Mouse (Mus musculus): ENCODE data around the gene Mlx. TPM values are rescaled to one million over a fixed set of nuclear protein-coding genes. Genes with fewer than 3 reads are reported as not detected.

Mlx gene
- polyA plus RNA-seq, 1 experiment from 2014 or later = 43.6 TPM

- DNase-seq (ENCODE audit: low spot score) = no peak
- H3K4me2 ChIP-seq (ENCODE audit: low read length) = no peak overlapping the region
- H3K4me1 ChIP-seq (replicated peaks; ENCODE audit: control insufficient read depth, insufficient read depth, low read length) = peaks cover 68% of the 10 kb centered on the region
- peak overlapping the region; percentile 94; the same call in 1 of the 2 replicates for H3K27ac ChIP-seq (ENCODE audit: low read depth)
- 73% methylated on average over 12 of the region's 12 CpGs for WGBS
- no peaks in the 10 kb centered on the region for H3K9me3 ChIP-seq (ENCODE audit: control insufficient read depth, low read length)
- no peaks in the 10 kb centered on the region for H3K27me3 ChIP-seq (replicated peaks; ENCODE audit: control insufficient read depth, insufficient read depth, low read length)
- no peak overlapping the region for H3K9ac ChIP-seq (ENCODE audit: low read length)
- H3K36me3 ChIP-seq (ENCODE audit: control insufficient read depth, insufficient read depth, low read length) = no peaks in the 10 kb centered on the region
- no peak for ATAC-seq (replicated peaks; ENCODE audit: low FRiP score, low TSS enrichment, low read depth)
- H3K4me3 ChIP-seq (ENCODE audit: low read depth, low read length) = no peak overlapping the region
Measured at GRCm38 (mm10) chr11:101062165-101062884, 24.8 kb upstream of the Mlx start.

- Histone ChIP-seq H3K27me3 (replicated peaks; ENCODE audit: control insufficient read depth, insufficient read depth, low read length) (no peaks in the 10 kb centered on the region), H3K4me2 (ENCODE audit: low read length) (peak overlapping the region; percentile 6; the same call in 1 of the 2 replicates), H3K4me3 (ENCODE audit: low read depth, low read length) (no peak overlapping the region), H3K4me1 (replicated peaks; ENCODE audit: control insufficient read depth, insufficient read depth, low read length) (peaks cover 63% of the 10 kb centered on the region), H3K36me3 (ENCODE audit: control insufficient read depth, insufficient read depth, low read length) (no peaks in the 10 kb centered on the region), H3K27ac (ENCODE audit: low read depth) (peak overlapping the region; percentile 94), H3K9me3 (ENCODE audit: control insufficient read depth, low read length) (no peaks in the 10 kb centered on the region), H3K9ac (ENCODE audit: low read length) (no peak overlapping the region)
- DNase-seq (ENCODE audit: low spot score) (no peak), ATAC-seq (replicated peaks; ENCODE audit: low FRiP score, low TSS enrichment, low read depth) (peak; percentile 11; the same call in 1 of the 2 replicates)
- WGBS = 55% methylated on average over 14 of the region's 14 CpGs
Measured at GRCm38 (mm10) chr11:101062971-101063675, 24.0 kb upstream of the Mlx start.

GRCm38 (mm10) chr11:101063676-101064327 is 23.3 kb upstream of the Mlx start:
- ATAC-seq (replicated peaks; ENCODE audit: low FRiP score, low TSS enrichment, low read depth) (peak; percentile 53), DNase-seq (ENCODE audit: low spot score) (peak; percentile 76)
- Histone ChIP-seq H3K4me3 (ENCODE audit: low read depth, low read length) (no peak overlapping the region), H3K36me3 (ENCODE audit: control insufficient read depth, insufficient read depth, low read length) (no peaks in the 10 kb centered on the region), H3K9ac (ENCODE audit: low read length) (no peak overlapping the region), H3K27me3 (replicated peaks; ENCODE audit: control insufficient read depth, insufficient read depth, low read length) (no peaks in the 10 kb centered on the region), H3K9me3 (ENCODE audit: control insufficient read depth, low read length) (no peaks in the 10 kb centered on the region), H3K4me2 (ENCODE audit: low read length) (peak overlapping the region; percentile 6; the same call in 1 of the 2 replicates), H3K27ac (ENCODE audit: low read depth) (peak overlapping the region; percentile 94), H3K4me1 (replicated peaks; ENCODE audit: control insufficient read depth, insufficient read depth, low read length) (peaks cover 57% of the 10 kb centered on the region)
- WGBS = 14% methylated on average over 12 of the region's 12 CpGs

- Histone ChIP-seq H3K27me3 (replicated peaks; ENCODE audit: control insufficient read depth, insufficient read depth, low read length) (no peaks in the 10 kb centered on the region), H3K27ac (ENCODE audit: low read depth) (peak overlapping the region; percentile 94), H3K4me2 (ENCODE audit: low read length) (no peak overlapping the region), H3K9me3 (ENCODE audit: control insufficient read depth, low read length) (no peaks in the 10 kb centered on the region), H3K36me3 (ENCODE audit: control insufficient read depth, insufficient read depth, low read length) (no peaks in the 10 kb centered on the region), H3K4me1 (replicated peaks; ENCODE audit: control insufficient read depth, insufficient read depth, low read length) (peaks cover 52% of the 10 kb centered on the region), H3K4me3 (ENCODE audit: low read depth, low read length) (no peak overlapping the region), H3K9ac (ENCODE audit: low read length) (no peak overlapping the region)
- WGBS = 70% methylated on average over 4 of the region's 4 CpGs
- DNase-seq (ENCODE audit: low spot score) (no peak), ATAC-seq (replicated peaks; ENCODE audit: low FRiP score, low TSS enrichment, low read depth) (no peak)
Measured at GRCm38 (mm10) chr11:101064462-101064861, 22.6 kb upstream of the Mlx start.

GRCm38 (mm10) chr11:101065002-101065401 is 22.1 kb upstream of the Mlx start:
- H3K27ac ChIP-seq (ENCODE audit: low read depth) = no peak overlapping the region
- H3K4me1 ChIP-seq (replicated peaks; ENCODE audit: control insufficient read depth, insufficient read depth, low read length) = peaks cover 47% of the 10 kb centered on the region
- no peaks in the 10 kb centered on the region for H3K27me3 ChIP-seq (replicated peaks; ENCODE audit: control insufficient read depth, insufficient read depth, low read length)
- H3K9me3 ChIP-seq (ENCODE audit: control insufficient read depth, low read length) = no peaks in the 10 kb centered on the region
- ATAC-seq (replicated peaks; ENCODE audit: low FRiP score, low TSS enrichment, low read depth) (no peak), DNase-seq (ENCODE audit: low spot score) (no peak)
- no peak overlapping the region for H3K4me2 ChIP-seq (ENCODE audit: low read length)
- no peaks in the 10 kb centered on the region for H3K36me3 ChIP-seq (ENCODE audit: control insufficient read depth, insufficient read depth, low read length)
- no peak overlapping the region for H3K9ac ChIP-seq (ENCODE audit: low read length)
- 91% methylated on average over 9 of the region's 9 CpGs for WGBS
- no peak overlapping the region for H3K4me3 ChIP-seq (ENCODE audit: low read depth, low read length)

GRCm38 (mm10) chr11:101066549-101067412 is 20.3 kb upstream of the Mlx start:
- WGBS = 21% methylated on average over 18 of the region's 18 CpGs
- Histone ChIP-seq H3K9me3 (ENCODE audit: control insufficient read depth, low read length) (no peaks in the 10 kb centered on the region), H3K27ac (ENCODE audit: low read depth) (no peak overlapping the region), H3K9ac (ENCODE audit: low read length) (no peak overlapping the region), H3K27me3 (replicated peaks; ENCODE audit: control insufficient read depth, insufficient read depth, low read length) (0 out of 2 replicates have a peak, but pooled peaks cover 3% of the 10 kb centered on the region), H3K4me2 (ENCODE audit: low read length) (peak overlapping the region; percentile 50), H3K36me3 (ENCODE audit: control insufficient read depth, insufficient read depth, low read length) (no peaks in the 10 kb centered on the region), H3K4me3 (ENCODE audit: low read depth, low read length) (peak overlapping the region; percentile 15), H3K4me1 (replicated peaks; ENCODE audit: control insufficient read depth, insufficient read depth, low read length) (peaks cover 38% of the 10 kb centered on the region)
- DNase-seq (ENCODE audit: low spot score) = peak; percentile 94
- ATAC-seq (replicated peaks; ENCODE audit: low FRiP score, low TSS enrichment, low read depth) = peak; percentile 16; the same call in 1 of the 2 replicates

- H3K9ac ChIP-seq (ENCODE audit: low read length) = peak within 1 kb of the TSS; percentile 64
- 4% methylated on average over 35 of the region's 35 CpGs for WGBS
- H3K36me3 ChIP-seq (ENCODE audit: control insufficient read depth, insufficient read depth, low read length) = no peaks in the 10 kb centered on the region
- H3K4me3 ChIP-seq (ENCODE audit: low read depth, low read length) = peak within 1 kb of the TSS; percentile 70
- DNase-seq (ENCODE audit: low spot score) (peak; percentile 93), ATAC-seq (replicated peaks; ENCODE audit: low FRiP score, low TSS enrichment, low read depth) (peak; percentile 76)
- 0 out of 2 replicates have a peak, but pooled peaks cover 3% of the 10 kb centered on the region for H3K27me3 ChIP-seq (replicated peaks; ENCODE audit: control insufficient read depth, insufficient read depth, low read length)
- peak within 1 kb of the TSS; percentile 99 for H3K4me2 ChIP-seq (ENCODE audit: low read length)
- no peaks in the 10 kb centered on the region for H3K9me3 ChIP-seq (ENCODE audit: control insufficient read depth, low read length)
- peaks cover 12% of the 10 kb centered on the region; the same call in 1 of the 2 replicates for H3K4me1 ChIP-seq (replicated peaks; ENCODE audit: control insufficient read depth, insufficient read depth, low read length)
- H3K27ac ChIP-seq (ENCODE audit: low read depth) = no peak within 1 kb of the TSS
Measured at GRCm38 (mm10) chr11:101069391-101070188, 17.5 kb upstream of the Mlx start, which contains the start of gene Naglu. Gene Naglu, plus strand, starts transcription at chr11:101070012.
